Mouse (Mus musculus): ENCODE results near the gene Samd4b. TPM values are rescaled to one million over a fixed set of nuclear protein-coding genes. Genes with fewer than 3 reads are reported as not detected.

Samd4b gene
- total RNA-seq, 2 experiments from 2014 or later = 67.9 to 70.0 TPM

GRCm38 (mm10) chr7:28382981-28383396, 215.0 kb downstream of the Samd4b start:
- intact Hi-C loops (cut with DNase I) = no loop called here

GRCm38 (mm10) chr7:28382347-28382951, 215.5 kb downstream of the Samd4b start:
- no peak for DNase-seq
- intact Hi-C loops (cut with DNase I) = no loop called here

More at GRCm38 (mm10) chr7:28382981-28383396, 215.0 kb downstream of the Samd4b start:
- no peak for DNase-seq

GRCm38 (mm10) chr7:28381938-28382337, 216.0 kb downstream of the Samd4b start:
- intact Hi-C loops (cut with DNase I) = no loop called here
- DNase-seq = peak; percentile 48

GRCm38 (mm10) chr7:28381017-28381790, 216.7 kb downstream of the Samd4b start:
- intact Hi-C loops (cut with DNase I) = no loop called here
- peak; percentile 23 for DNase-seq

GRCm38 (mm10) chr7:28380237-28381016, 217.5 kb downstream of the Samd4b start, which contains the start of gene Zfp36:
Gene Zfp36, minus strand, starts transcription at chr7:28380253.
- no peak for DNase-seq
- intact Hi-C loops (cut with DNase I) = no loop called here

- peak; percentile 78 for DNase-seq
- intact Hi-C loops (cut with DNase I) = no loop called here
Measured at GRCm38 (mm10) chr7:28378769-28379651, 218.9 kb downstream of the Samd4b start.

GRCm38 (mm10) chr7:28378066-28378690, 219.8 kb downstream of the Samd4b start:
- intact Hi-C loops (cut with DNase I) = no loop called here
- peak; percentile 19 for DNase-seq

- intact Hi-C loops (cut with DNase I) = no loop called here
- peak; percentile 21 for DNase-seq
Measured at GRCm38 (mm10) chr7:28377190-28378065, 220.5 kb downstream of the Samd4b start.

GRCm38 (mm10) chr7:28376011-28376771, 221.8 kb downstream of the Samd4b start:
- peak; percentile 27 for DNase-seq
- intact Hi-C loops (cut with DNase I) = no loop called here

- intact Hi-C loops (cut with DNase I) = no loop called here
- peak; percentile 82 for DNase-seq
Measured at GRCm38 (mm10) chr7:28375176-28375921, 222.6 kb downstream of the Samd4b start.

- DNase-seq = no peak
- intact Hi-C loops (cut with DNase I) = no loop called here
Measured at GRCm38 (mm10) chr7:28374647-28375046, 223.3 kb downstream of the Samd4b start.

GRCm38 (mm10) chr7:28373891-28374495, 224.0 kb downstream of the Samd4b start:
- intact Hi-C loops (cut with DNase I) = no loop called here
- DNase-seq = no peak

GRCm38 (mm10) chr7:28373131-28373581, 224.8 kb downstream of the Samd4b start:
- peak; percentile 74 for DNase-seq
- intact Hi-C loops (cut with DNase I) = no loop called here

- intact Hi-C loops (cut with DNase I) = no loop called here
- peak; percentile 94 for DNase-seq
Measured at GRCm38 (mm10) chr7:28372251-28373108, 225.5 kb downstream of the Samd4b start, which contains the start of gene Plekhg2. Gene Plekhg2, minus strand, starts transcription at chr7:28372599.

GRCm38 (mm10) chr7:28371514-28371989, 226.4 kb downstream of the Samd4b start:
- peak; percentile 62 for DNase-seq
- intact Hi-C loops (cut with DNase I) = no loop called here

Measured in left cerebral cortex, postnatal 4 days (tissue).